Mouse (Mus musculus): Measurements from ENCODE around the gene Gm3376.
"Not testable (repeated sequence)": the region's sequence is repeated elsewhere in the genome, so short reads cannot be mapped to it uniquely, and the experiment has no call there.

Gm3376 gene

DNA sequence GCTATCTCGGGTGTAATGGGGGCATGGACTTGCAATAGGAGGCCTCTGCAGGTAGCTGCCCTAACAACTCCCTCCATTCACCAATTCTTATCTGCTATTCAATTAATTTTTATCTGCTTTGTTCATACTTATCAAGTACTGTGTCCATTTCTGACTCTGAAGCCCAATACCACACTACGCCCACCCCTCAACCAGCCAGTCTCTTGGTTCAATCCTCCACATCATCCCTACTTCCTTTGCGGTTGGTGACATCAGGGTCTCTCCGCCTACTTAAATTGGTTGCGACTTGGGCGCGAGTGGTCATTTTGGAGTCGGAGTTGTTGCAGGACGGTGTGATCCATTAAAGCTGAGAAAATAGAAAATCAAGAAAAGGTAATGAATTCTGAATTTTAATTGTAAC lies at the start of gene Gm3376:
Gene Gm3376 (plus strand): TSS at position 301 of the 400 bp plus-strand sequence.
- DNase-seq, result not testable (repeated sequence)
